Mouse (Mus musculus): ENCODE measurements around the gene Zswim8.

GRCm38 (mm10) chr14:20735052-20735451, 27.7 kb downstream of the Zswim8 start:
- TF ChIP-seq CTCF (IDR thresholded peaks at IDR 0.05; ENCODE audit: low read depth) (no peak), EP300 (IDR thresholded peaks at IDR 0.05; ENCODE audit: low read depth) (no peak)
